Mouse (Mus musculus) splenic B cell, adult 2 months (primary cell): ENCODE data around the gene Sphkap.

Experiments used
- DNase-seq: peaks from one replicate; pipeline ENCODE4 v3.0.0-alpha.2; 2011; ENCODE audit warnings: low read depth, low spot score
- H3K27me3 ChIP-seq: 2 replicates; pipeline ENCODE4 v1.6.1; 2012; ENCODE audit warnings: mild to moderate bottlenecking, low read length, moderate library complexity, mixed read lengths; ENCODE audit not compliant: control insufficient read depth, poor library complexity, insufficient read depth, severe bottlenecking
- H3K36me3 ChIP-seq: 2 replicates; pipeline ENCODE4 v1.6.1; 2012; ENCODE audit warnings: mild to moderate bottlenecking, low read length, moderate library complexity, mixed read lengths; ENCODE audit not compliant: control insufficient read depth, poor library complexity, insufficient read depth, severe bottlenecking

The Sphkap gene

DNA sequence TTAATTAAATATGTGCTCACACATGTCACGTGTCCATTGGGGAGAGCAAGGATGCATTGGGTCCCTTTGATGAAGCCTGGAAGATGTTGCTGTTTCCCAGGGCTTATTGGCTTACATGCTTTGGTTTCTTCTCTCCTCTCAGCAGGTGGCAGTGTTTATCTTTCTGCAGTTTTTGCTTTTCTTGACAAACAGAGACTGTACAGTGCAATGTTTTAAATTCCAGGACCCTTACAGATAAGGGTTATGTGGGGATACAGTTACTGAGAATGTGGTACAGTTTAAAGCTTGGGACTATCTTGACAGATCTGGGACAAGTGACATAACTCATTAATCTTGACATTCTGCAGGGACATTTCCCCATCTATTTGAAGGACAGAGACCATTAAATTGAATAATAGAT is 189.7 kb downstream of the Sphkap start:
- H3K36me3 ChIP-seq: no peaks in the 10 kb centered on the region
- no peaks in the 10 kb centered on the region for H3K27me3 ChIP-seq
- no peak for DNase-seq

DNA sequence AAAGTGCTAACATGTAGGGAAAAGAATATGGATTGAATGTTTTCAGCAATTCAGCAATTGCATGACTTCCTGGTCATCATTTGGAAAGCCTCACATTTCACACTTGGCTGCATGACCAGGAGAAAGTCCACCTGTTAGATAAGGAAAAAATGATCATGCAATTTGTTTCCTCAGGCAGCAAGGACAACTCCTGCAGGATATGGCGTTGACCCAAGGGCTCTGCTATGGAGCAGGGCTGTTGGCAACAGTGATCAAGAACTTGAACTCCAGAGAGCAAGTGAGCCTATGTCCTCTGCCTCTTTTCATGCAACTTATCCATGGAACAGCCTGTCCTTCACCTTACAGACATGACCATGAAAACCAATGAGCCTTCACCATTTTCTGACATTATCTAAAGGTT is 198.0 kb downstream of the Sphkap start:
- Histone ChIP-seq H3K36me3 (no peaks in the 10 kb centered on the region), H3K27me3 (no peaks in the 10 kb centered on the region)
- DNase-seq: no peak
